In the genomic region with DNA sequence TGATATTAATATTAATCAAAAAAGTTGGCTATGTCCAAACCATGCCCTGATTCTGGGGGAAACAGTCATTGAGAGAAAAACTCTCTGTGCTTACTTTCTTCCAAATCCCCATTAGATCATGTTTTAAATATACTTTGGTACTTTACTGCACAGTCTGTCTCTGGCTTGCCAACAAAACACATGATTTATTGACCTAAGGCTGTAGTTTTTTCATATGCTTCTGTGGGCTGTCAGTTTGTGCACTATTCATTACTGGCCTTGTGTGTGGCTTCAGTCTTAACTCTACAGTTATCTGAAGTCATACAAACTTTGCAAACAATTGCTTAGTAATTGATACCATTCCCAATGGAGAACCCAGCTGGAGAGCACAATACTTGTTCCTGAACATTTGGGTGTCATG, we compare ENCODE assay signal across 21 mouse cellular contexts.
"Had no signal": no experiment of that assay in that cellular context is flagged by ENCODE, and none has a peak within 500 bp of the region (broad histone marks: within the 10 kb centered on the region; RNA-seq: fewer than 3 reads in every experiment).

No protein-coding gene starts in this region.

- H3K27me3 ChIP-seq: kidney, embryonic 15.5 days; limb, embryonic 13.5 days; midbrain, embryonic 12.5 days; midbrain, embryonic 15.5 days; neural tube, embryonic 12.5 days; neural tube, embryonic 15.5 days had no signal

- H3K36me3 ChIP-seq: kidney, embryonic 15.5 days; limb, embryonic 10.5 days; limb, embryonic 13.5 days; midbrain, embryonic 12.5 days; midbrain, embryonic 15.5 days; neural tube, embryonic 12.5 days; neural tube, embryonic 15.5 days had no signal

- H3K4me1 ChIP-seq: kidney, embryonic 15.5 days; limb, embryonic 10.5 days; limb, embryonic 13.5 days; midbrain, embryonic 12.5 days; midbrain, embryonic 15.5 days; neural tube, embryonic 12.5 days; neural tube, embryonic 15.5 days had no signal

- H3K9ac ChIP-seq: kidney, embryonic 15.5 days; limb, embryonic 13.5 days; liver, embryonic 14.5 days; liver, postnatal 0 days; lung, embryonic 14.5 days; midbrain, embryonic 12.5 days; midbrain, embryonic 15.5 days; neural tube, embryonic 12.5 days; neural tube, embryonic 15.5 days had no signal

- H3K4me3 ChIP-seq: kidney, embryonic 15.5 days; limb, embryonic 10.5 days; limb, embryonic 13.5 days; midbrain, embryonic 12.5 days; midbrain, embryonic 15.5 days; neural tube, embryonic 12.5 days; neural tube, embryonic 15.5 days had no signal

- H3K9me3 ChIP-seq: kidney, embryonic 15.5 days; limb, embryonic 10.5 days; limb, embryonic 13.5 days; midbrain, embryonic 12.5 days; midbrain, embryonic 15.5 days; neural tube, embryonic 12.5 days; neural tube, embryonic 15.5 days had no signal

- DNase-seq: kidney, adult 11 months; kidney, adult 8-10 months; kidney, postnatal 10 days; kidney, postnatal 4 days; liver; liver, postnatal 0 days; lung, embryonic 14.5 days; lung, postnatal 10 days; lung, postnatal 36 days; retina, postnatal 1 day; right cerebral cortex, postnatal 25 days; thymus, postnatal 25 days had no signal

- H3K4me2 ChIP-seq: kidney, embryonic 15.5 days; limb, embryonic 13.5 days; lung, embryonic 14.5 days; midbrain, embryonic 12.5 days; midbrain, embryonic 15.5 days; neural tube, embryonic 12.5 days; neural tube, embryonic 15.5 days had no signal

- ATAC-seq: inflammation-experienced regulatory T-cells, adult 6 months; liver, postnatal 0 days; midbrain, embryonic 15.5 days had no signal

- H3K27ac ChIP-seq: kidney, embryonic 15.5 days; limb, embryonic 10.5 days; limb, embryonic 13.5 days; liver, embryonic 14.5 days; midbrain, embryonic 12.5 days; midbrain, embryonic 15.5 days; neural tube, embryonic 12.5 days; neural tube, embryonic 15.5 days had no signal
